Mouse (Mus musculus) heart, adult 2 months (tissue): ENCODE measurements around the gene Rassf5. TPM values are rescaled to one million over a fixed set of nuclear protein-coding genes. Genes with fewer than 3 reads are reported as not detected.

Source experiments
- DNase-seq, 2 experiments: peaks; one replicate each; pipeline ENCODE4 v3.0.0; 2021
- H3K27ac ChIP-seq: fragments of 200-600 bp; 2 replicates; pipeline ENCODE4 v1.8.1; 2022
- H3K27me3 ChIP-seq: fragments of 200-500 bp; 2 replicates; pipeline ENCODE4 v1.6.1; 2012; ENCODE audit warnings: mild to moderate bottlenecking, low read length, inconsistent platforms, mixed read lengths; ENCODE audit not compliant: control insufficient read depth, insufficient read depth
- H3K36me3 ChIP-seq: fragments of 200-500 bp; 2 replicates; pipeline ENCODE4 v1.6.1; 2012; ENCODE audit warnings: low read length, inconsistent platforms; ENCODE audit not compliant: control insufficient read depth, insufficient read depth
- H3K4me1 ChIP-seq: fragments of 200-500 bp; 2 replicates; pipeline ENCODE4 v1.6.1; 2011; ENCODE audit warnings: low read length; ENCODE audit not compliant: control insufficient read depth, insufficient read depth
- H3K4me3 ChIP-seq: fragments of 200-600 bp; 2 replicates; pipeline ENCODE4 v1.8.1; 2022
- H3K79me2 ChIP-seq: fragments of 200-500 bp; replicated peaks from 2 replicates; pipeline ENCODE4 v1.6.1; 2012; ENCODE audit warnings: mild to moderate bottlenecking, inconsistent platforms, low read length, moderate library complexity, mixed read lengths; ENCODE audit not compliant: control insufficient read depth, insufficient read depth
- H3K9ac ChIP-seq: fragments of 200-500 bp; 2 replicates; pipeline ENCODE4 v1.6.1; 2012; ENCODE audit warnings: low read depth, mild to moderate bottlenecking, control low read depth, inconsistent platforms, low read length, mixed read lengths
- CTCF ChIP-seq: fragments of 200-600 bp; IDR thresholded peaks from 2 replicates; pipeline ENCODE4 v1.8.1; 2022; ENCODE audit warnings: antibody characterized with exemption, mild to moderate bottlenecking, moderate library complexity
- EP300 ChIP-seq: fragments of 200-500 bp; IDR thresholded peaks from 2 replicates; pipeline ENCODE4 v1.6.1; 2011; ENCODE audit warnings: low read depth, low read length, control low read depth; ENCODE audit not compliant: insufficient read depth
- POLR2A ChIP-seq: fragments of 200-500 bp; IDR thresholded peaks from 2 replicates; pipeline ENCODE4 v1.6.1; 2011; ENCODE audit warnings: mild to moderate bottlenecking, low read depth, low read length, control low read depth; ENCODE audit not compliant: insufficient read depth
- WGBS: fragments of 180-500 bp; shearing (Covaris S2); methylation state at CpG from one replicate; pipeline ENCODE4 v1.1.7; 2018; 5-methylcytosine and 5-hydroxymethylcytosine counted together
- intact Hi-C: fragments of 180-260 bp; cut with DNase I; formaldehyde crosslinking; loops from one replicate; pipeline ENCODE4 v1.15.1; 2025
- polyA plus RNA-seq: library from polyadenylated mRNA; depleted of rRNA; stranded (reverse); fragments of >200 nt; gene quantifications from 2 replicates; pipeline ENCODE4 v1.2.3, GENCODE M21; 2012
- total RNA-seq, 2 experiments: library from RNA; stranded (reverse); gene quantifications; 2 replicates each; pipeline ENCODE4 v1.2.3; 2021

The Rassf5 gene
- total and polyA plus RNA-seq, 3 experiments, result 1.7 to 2.3 (median 2.0) TPM

- no peak overlapping the region for H3K9ac ChIP-seq
- no peaks in the 10 kb centered on the region for H3K4me1 ChIP-seq
- no peak for DNase-seq
- no peak overlapping the region for H3K4me3 ChIP-seq
- TF ChIP-seq CTCF (no peak), POLR2A (no peak), EP300 (no peak)
- no peaks in the 10 kb centered on the region for H3K27me3 ChIP-seq
- H3K27ac ChIP-seq, result no peak overlapping the region
- intact Hi-C loops, result loop anchor here (5.0 kb wide), 1 partner anchor 93 kb away; no protein-coding TSS in a partner anchor
- H3K36me3 ChIP-seq, result no peaks in the 10 kb centered on the region
- 69% methylated on average over 8 of the region's 8 CpGs for WGBS
- H3K79me2 ChIP-seq, result no peaks in the 10 kb centered on the region
Measured at GRCm38 (mm10) chr1:131209971-131210426, 35.1 kb downstream of the Rassf5 start.

GRCm38 (mm10) chr1:131208800-131209199 lies 36.3 kb downstream of the Rassf5 start:
- DNase-seq, result no peak
- 99% methylated on average over 6 of the region's 6 CpGs for WGBS
- intact Hi-C loops, result loop anchor here (5.0 kb wide), 1 partner anchor 91 kb away; no protein-coding TSS in a partner anchor
- Histone ChIP-seq H3K4me3 (no peak overlapping the region), H3K4me1 (no peaks in the 10 kb centered on the region), H3K36me3 (no peaks in the 10 kb centered on the region), H3K27me3 (no peaks in the 10 kb centered on the region), H3K9ac (no peak overlapping the region), H3K79me2 (no peaks in the 10 kb centered on the region), H3K27ac (no peak overlapping the region)
- TF ChIP-seq POLR2A (no peak), CTCF (no peak), EP300 (no peak)

- H3K4me1 ChIP-seq, result no peaks in the 10 kb centered on the region
- no peak overlapping the region for H3K4me3 ChIP-seq
- H3K27ac ChIP-seq, result no peak overlapping the region
- TF ChIP-seq POLR2A (no peak), CTCF (no peak), EP300 (no peak)
- no peak for DNase-seq
- 92% methylated on average over 5 of the region's 5 CpGs for WGBS
- no peaks in the 10 kb centered on the region for H3K79me2 ChIP-seq
- intact Hi-C loops, result loop anchor here (5.0 kb wide), 1 partner anchor 91 kb away; no protein-coding TSS in a partner anchor
- H3K9ac ChIP-seq, result no peak overlapping the region
- H3K36me3 ChIP-seq, result no peaks in the 10 kb centered on the region
- no peaks in the 10 kb centered on the region for H3K27me3 ChIP-seq
Measured at GRCm38 (mm10) chr1:131208081-131208480, 37.0 kb downstream of the Rassf5 start.

GRCm38 (mm10) chr1:131207531-131207930 lies 37.5 kb downstream of the Rassf5 start:
- intact Hi-C loops, result loop anchor here (5.0 kb wide), 1 partner anchor 90 kb away; no protein-coding TSS in a partner anchor
- Histone ChIP-seq H3K4me3 (no peak overlapping the region), H3K27ac (no peak overlapping the region), H3K9ac (no peak overlapping the region), H3K27me3 (no peaks in the 10 kb centered on the region), H3K79me2 (no peaks in the 10 kb centered on the region), H3K4me1 (no peaks in the 10 kb centered on the region), H3K36me3 (no peaks in the 10 kb centered on the region)
- WGBS, result 4% methylated on average over 5 of the region's 5 CpGs
- peak; percentile 54 to 76 for DNase-seq
- TF ChIP-seq POLR2A (no peak), CTCF (peak; percentile 78), EP300 (0 out of 2 replicates have a peak, but pooled peaks have one; percentile 29)

- Histone ChIP-seq H3K4me1 (no peaks in the 10 kb centered on the region), H3K4me3 (no peak overlapping the region), H3K27ac (no peak overlapping the region), H3K36me3 (no peaks in the 10 kb centered on the region), H3K27me3 (no peaks in the 10 kb centered on the region), H3K9ac (no peak overlapping the region), H3K79me2 (no peaks in the 10 kb centered on the region)
- no peak for DNase-seq
- intact Hi-C loops, result loop anchor here (5.0 kb wide), 1 partner anchor 89 kb away; no protein-coding TSS in a partner anchor
- 65% methylated on average over 5 of the region's 5 CpGs for WGBS
- TF ChIP-seq CTCF (no peak), EP300 (no peak), POLR2A (no peak)
Measured at GRCm38 (mm10) chr1:131206342-131206741, 38.7 kb downstream of the Rassf5 start.

GRCm38 (mm10) chr1:131204461-131204860 lies 40.6 kb downstream of the Rassf5 start:
- Histone ChIP-seq H3K27me3 (no peaks in the 10 kb centered on the region), H3K36me3 (no peaks in the 10 kb centered on the region), H3K27ac (no peak overlapping the region), H3K9ac (no peak overlapping the region), H3K4me3 (no peak overlapping the region), H3K79me2 (no peaks in the 10 kb centered on the region), H3K4me1 (no peaks in the 10 kb centered on the region)
- TF ChIP-seq POLR2A (no peak), CTCF (no peak), EP300 (no peak)
- no peak for DNase-seq
- WGBS, result 56% methylated on average over 8 of the region's 8 CpGs
- intact Hi-C loops, result no loop called here
